Mouse (Mus musculus) embryonic facial prominence, embryonic 11.5 days (tissue): Measurements from ENCODE around the gene Mfap3. TPM values are rescaled to one million over a fixed set of nuclear protein-coding genes. Genes with fewer than 3 reads are reported as not detected.

ENCODE experiments used
- ATAC-seq: fragments of 200-750 bp; cut with Nextera tagmentation; replicated peaks from 2 replicates; pipeline ENCODE4 v1.8.0; 2017; ENCODE audit warnings: low read depth; ENCODE audit not compliant: insufficient number of reproducible peaks, low FRiP score, low TSS enrichment
- DNase-seq: peaks from one replicate; pipeline ENCODE4 v3.0.0-alpha.2; 2015; ENCODE audit warnings: low spot score
- H3K27ac ChIP-seq: fragments of 300-500 bp; sonication (generic); replicated peaks from 2 replicates; pipeline ENCODE4 v1.5.1; 2014; ENCODE audit warnings: mild to moderate bottlenecking, low read depth, low read length, control low read depth
- H3K27me3 ChIP-seq: fragments of 300-500 bp; sonication (generic); 2 replicates; pipeline ENCODE4 v1.6.1; 2014; ENCODE audit warnings: mild to moderate bottlenecking, low read length, moderate library complexity, mixed read lengths; ENCODE audit not compliant: control insufficient read depth, insufficient read depth
- H3K36me3 ChIP-seq: fragments of 300-500 bp; sonication (generic); replicated peaks from 2 replicates; pipeline ENCODE4 v1.6.1; 2014; ENCODE audit warnings: low read depth, mild to moderate bottlenecking, low read length, moderate library complexity, mixed read lengths; ENCODE audit not compliant: control insufficient read depth, insufficient read depth
- H3K4me1 ChIP-seq: fragments of 300-500 bp; sonication (generic); 2 replicates; pipeline ENCODE4 v1.6.1; 2014; ENCODE audit warnings: low read length, mixed read lengths; ENCODE audit not compliant: control insufficient read depth, insufficient read depth
- H3K4me2 ChIP-seq: fragments of 300-500 bp; sonication (generic); 2 replicates; pipeline ENCODE4 v1.6.1; 2014; ENCODE audit warnings: low read depth, mild to moderate bottlenecking, control low read depth, low read length, moderate library complexity
- H3K4me3 ChIP-seq: fragments of 300-500 bp; sonication (generic); 2 replicates; pipeline ENCODE4 v1.5.1; 2014; ENCODE audit warnings: low read depth, low read length, control low read depth
- H3K9ac ChIP-seq: fragments of 300-500 bp; sonication (generic); replicated peaks from 2 replicates; pipeline ENCODE4 v1.6.1; 2014; ENCODE audit warnings: mild to moderate bottlenecking, control low read depth, low read length
- H3K9me3 ChIP-seq: fragments of 300-500 bp; sonication (generic); replicated peaks from 2 replicates; pipeline ENCODE4 v1.6.1; 2016; ENCODE audit warnings: mild to moderate bottlenecking, low read length, inconsistent platforms, mixed read lengths; ENCODE audit not compliant: control insufficient read depth
- WGBS: fragments of 180-500 bp; shearing (Covaris S2); extraction: QIAGEN DNeasy Blood & Tissue Kit; methylation state at CpG from one replicate; pipeline ENCODE4 v1.1.7; 2014; 5-methylcytosine and 5-hydroxymethylcytosine counted together
- polyA plus RNA-seq: library from polyadenylated mRNA; unstranded; fragments of >200 nt; fragmentation: Nextera tagmentation; extraction: Ambion mirVana; gene quantifications from 2 replicates; pipeline ENCODE4 v1.2.1, GENCODE M21; 2014

Mfap3 gene
- polyA plus RNA-seq, 1 experiment from 2014 or later: 60.0 TPM

DNA sequence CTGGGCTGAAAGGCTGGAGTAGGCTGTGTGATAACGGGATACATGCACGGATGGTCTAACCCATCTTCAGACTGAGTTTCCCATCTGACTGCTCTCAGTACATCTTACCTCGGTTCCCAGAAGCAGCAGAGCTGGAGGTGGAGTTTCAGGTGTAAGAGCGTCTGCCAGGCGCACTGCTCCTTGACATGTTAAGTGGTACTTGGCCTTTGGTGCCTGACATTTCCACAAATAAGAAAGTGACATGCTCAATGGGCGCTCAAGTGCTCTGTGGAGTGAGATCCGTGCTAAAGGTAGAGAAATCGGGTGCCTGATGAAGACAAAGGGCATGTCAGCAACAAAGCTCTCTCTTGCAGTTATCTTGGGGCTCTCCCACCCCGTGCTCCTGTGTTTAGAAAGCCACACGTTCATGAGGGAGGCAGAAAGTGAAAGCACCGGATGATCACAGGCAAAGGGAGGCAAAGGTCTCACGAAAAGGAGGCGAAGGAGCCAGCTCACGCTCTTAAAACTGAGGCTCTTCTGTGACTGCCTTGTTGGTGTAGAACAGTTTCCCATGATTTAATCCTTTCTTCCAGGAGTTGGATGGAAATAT, 55.3 kb downstream of the Mfap3 start:
- ATAC-seq: no peak

DNA sequence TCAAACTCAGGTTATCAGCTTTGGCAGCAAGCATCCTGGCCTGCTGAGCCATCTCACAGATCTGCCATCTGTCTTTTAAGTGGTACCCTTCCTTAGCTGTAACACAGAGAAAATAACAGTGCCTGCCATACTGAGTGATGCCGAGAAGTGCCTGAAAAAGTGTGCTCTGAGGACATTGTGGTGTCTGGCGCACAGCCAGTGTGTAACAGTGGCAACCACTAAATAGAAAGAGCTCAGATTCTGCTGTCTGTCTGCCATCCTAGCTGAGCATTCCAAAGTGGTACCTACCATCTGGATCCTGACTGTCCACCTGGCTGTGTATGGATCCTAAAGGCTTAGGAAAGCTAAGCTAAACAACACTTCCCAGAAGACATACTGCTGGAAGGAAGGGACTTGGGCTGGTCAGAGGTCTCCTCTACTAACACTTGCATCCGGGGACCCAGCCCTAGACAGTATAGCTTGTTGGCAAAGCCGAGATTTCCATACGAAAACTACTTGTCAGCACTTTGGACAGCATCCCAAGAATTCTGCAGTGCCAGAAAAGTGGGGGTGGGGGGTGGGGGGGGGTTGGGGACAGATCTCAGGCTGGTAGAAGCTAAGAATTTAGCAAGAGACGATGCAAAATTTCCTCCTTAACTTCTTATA, 58.5 kb downstream of the Mfap3 start:
- Histone ChIP-seq H3K9me3 (no peaks in the 10 kb centered on the region), H3K27me3 (no peaks in the 10 kb centered on the region), H3K36me3 (no peaks in the 10 kb centered on the region), H3K27ac (no peak overlapping the region), H3K4me2 (no peak overlapping the region), H3K9ac (no peak overlapping the region), H3K4me3 (no peak overlapping the region), H3K4me1 (no peaks in the 10 kb centered on the region)
- 85% methylated on average over 6 of the region's 6 CpGs for WGBS
- DNase-seq (no peak), ATAC-seq (no peak)

More for the DNA sequence above, 55.3 kb downstream of the Mfap3 start:
- Histone ChIP-seq H3K27me3 (no peaks in the 10 kb centered on the region), H3K9ac (peak overlapping the region; percentile 5; the same call in 1 of the 2 replicates), H3K9me3 (no peaks in the 10 kb centered on the region), H3K36me3 (no peaks in the 10 kb centered on the region), H3K4me3 (no peak overlapping the region), H3K27ac (no peak overlapping the region), H3K4me1 (no peaks in the 10 kb centered on the region), H3K4me2 (no peak overlapping the region)
- DNase-seq: no peak
- WGBS: 45% methylated on average over 14 of the region's 14 CpGs

DNA sequence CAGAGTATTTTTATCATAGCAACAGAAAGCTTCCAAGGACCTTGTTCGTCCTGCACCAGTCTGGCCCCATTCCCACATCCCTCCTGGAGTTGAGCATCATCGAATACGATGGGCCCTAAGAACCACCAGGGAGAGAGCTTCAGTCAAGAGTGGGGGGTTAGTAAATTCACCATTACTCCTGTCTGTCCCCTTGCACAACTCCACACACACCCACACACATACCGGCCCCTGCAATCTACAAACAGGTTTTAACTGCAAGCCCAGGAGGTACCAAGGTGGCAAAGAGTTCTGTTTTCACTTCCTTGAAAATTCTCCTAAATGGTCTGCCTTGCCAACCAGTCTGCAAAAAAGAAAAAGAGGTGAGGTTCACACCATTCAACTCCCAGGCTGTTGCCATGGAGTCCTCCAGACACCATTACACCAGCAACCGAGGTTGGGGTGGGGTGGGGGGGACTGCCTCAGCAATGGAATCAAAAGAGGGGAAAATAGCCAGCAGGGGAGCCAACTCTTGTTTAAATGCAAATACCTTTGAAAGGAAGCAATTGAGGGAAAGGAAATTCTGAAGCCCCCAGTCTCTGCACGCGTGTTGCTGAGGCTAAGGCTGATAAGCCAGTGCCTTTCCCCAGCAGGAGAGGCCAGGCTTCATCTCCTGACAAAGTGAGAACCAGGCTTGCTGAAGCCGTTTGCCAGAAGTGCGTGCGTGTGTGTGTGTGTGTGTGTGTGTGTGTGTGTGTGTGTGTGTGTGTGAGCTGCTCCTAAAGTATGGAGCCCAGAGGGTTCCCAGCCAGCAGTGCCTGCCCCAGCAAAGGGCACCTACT, 64.6 kb downstream of the Mfap3 start:
- Histone ChIP-seq H3K4me1 (no peaks in the 10 kb centered on the region), H3K9ac (no peak overlapping the region), H3K27me3 (no peaks in the 10 kb centered on the region), H3K9me3 (no peaks in the 10 kb centered on the region), H3K4me2 (no peak overlapping the region), H3K27ac (no peak overlapping the region), H3K36me3 (no peaks in the 10 kb centered on the region), H3K4me3 (no peak overlapping the region)
- DNase-seq (no peak), ATAC-seq (0 out of 2 replicates have a peak, but pooled peaks have one; percentile 29)
- WGBS: 24% methylated on average over 10 of the region's 10 CpGs

Other genes with a start within 250 kb of the Mfap3 start
- gene Fam114a2, start within 50 bp of the Mfap3 start, polyA plus RNA-seq: 48.5 and 52.2 TPM in 2 replicates
- gene Galnt10, start 126.8 kb downstream of the Mfap3 start, polyA plus RNA-seq: 12.0 and 12.4 TPM in 2 replicates